8 mouse cellular contexts compared by ENCODE assay signal in the genomic region with DNA sequence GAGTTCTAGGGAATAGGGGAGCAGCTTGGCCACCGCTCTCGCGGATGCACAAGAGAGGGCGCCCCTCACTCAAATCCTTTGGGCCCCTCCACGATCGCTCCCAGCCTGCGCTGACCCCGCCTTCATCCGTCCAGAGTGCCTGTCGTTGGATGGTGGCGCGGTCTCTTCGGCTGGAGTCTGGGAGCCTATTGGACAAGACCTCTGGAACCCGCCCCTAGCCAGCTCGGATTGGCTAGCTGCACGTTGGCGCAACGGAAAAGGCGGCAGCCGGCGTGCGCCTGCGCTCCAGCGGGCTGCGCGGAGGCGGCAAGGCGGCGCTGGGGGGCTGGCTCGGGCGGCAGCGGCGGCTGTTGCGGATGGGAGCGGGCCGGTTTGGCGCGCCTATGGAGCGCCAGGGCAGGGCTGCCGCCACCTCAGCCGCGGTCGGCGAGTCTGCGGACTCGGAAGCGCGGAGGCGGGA. TPM values are rescaled to one million over a fixed set of nuclear protein-coding genes. Genes with fewer than 3 reads are reported as not detected.
DNase-seq lines count a peak whose midpoint lies in the region; ATAC-seq and TF ChIP-seq lines count a peak whose summit lies in the region.

A gene (plus strand): TSS at position 283 of the 460 bp plus-strand sequence.

- H3K9me3 ChIP-seq in heart, embryonic 12.5 days (replicated peaks): no peaks in the 10 kb centered on the region
- H3K9me3 ChIP-seq in kidney, postnatal 0 days (replicated peaks; ENCODE audit: low read length): no peaks in the 10 kb centered on the region
- H3K9me3 ChIP-seq in liver, embryonic 11.5 days (ENCODE audit: control insufficient read depth, low read length): no peaks in the 10 kb centered on the region
- H3K9me3 ChIP-seq in stomach, embryonic 14.5 days (ENCODE audit: control insufficient read depth, low read depth, low read length): no peaks in the 10 kb centered on the region

- peak; percentile 41; the same call in 1 of the 2 replicates for TF ChIP-seq CTCF in kidney, postnatal 0 days (IDR thresholded peaks at IDR 0.05; ENCODE audit: low read depth)

- WGBS in heart, embryonic 12.5 days: 0% methylated on average over 49 of the region's 49 CpGs
- WGBS in kidney, postnatal 0 days: under 1% methylated on average over 42 of the region's 49 CpGs
- WGBS in liver, embryonic 11.5 days: 1% methylated on average over 49 of the region's 49 CpGs
- 1% methylated on average over 46 of the region's 49 CpGs for WGBS in stomach, embryonic 14.5 days

- no peaks in the 10 kb centered on the region for H3K36me3 ChIP-seq in heart, embryonic 12.5 days
- H3K36me3 ChIP-seq in kidney, postnatal 0 days (ENCODE audit: insufficient read depth, low read length): no peaks in the 10 kb centered on the region
- H3K36me3 ChIP-seq in liver, embryonic 11.5 days (ENCODE audit: control insufficient read depth, insufficient read depth, low read length): no peaks in the 10 kb centered on the region
- no peaks in the 10 kb centered on the region for H3K36me3 ChIP-seq in stomach, embryonic 14.5 days (ENCODE audit: control insufficient read depth, insufficient read depth, low read length)

- H3K4me3 ChIP-seq in heart, embryonic 12.5 days: peak within 1 kb of the TSS; percentile 87
- peak within 1 kb of the TSS; percentile 90 for H3K4me3 ChIP-seq in kidney, postnatal 0 days (replicated peaks; ENCODE audit: low read depth, low read length)
- peak within 1 kb of the TSS; percentile 88 for H3K4me3 ChIP-seq in liver, embryonic 11.5 days (ENCODE audit: low read depth, low read length)
- H3K4me3 ChIP-seq in stomach, embryonic 14.5 days (ENCODE audit: low read depth, low read length): peak within 1 kb of the TSS; percentile 84

- H3K4me2 ChIP-seq in heart, embryonic 12.5 days: peak within 1 kb of the TSS; percentile 77
- H3K4me2 ChIP-seq in kidney, postnatal 0 days (ENCODE audit: low read length): peak within 1 kb of the TSS; percentile 76
- peak within 1 kb of the TSS; percentile 77 for H3K4me2 ChIP-seq in liver, embryonic 11.5 days
- peak within 1 kb of the TSS; percentile 73 for H3K4me2 ChIP-seq in stomach, embryonic 14.5 days (replicated peaks; ENCODE audit: low read depth, low read length)

- H3K27me3 ChIP-seq in heart, embryonic 12.5 days (replicated peaks): no peaks in the 10 kb centered on the region
- no peaks in the 10 kb centered on the region for H3K27me3 ChIP-seq in kidney, postnatal 0 days (ENCODE audit: insufficient read depth, low read length)
- no peaks in the 10 kb centered on the region for H3K27me3 ChIP-seq in liver, embryonic 11.5 days (replicated peaks; ENCODE audit: control insufficient read depth, insufficient read depth, low read length)
- H3K27me3 ChIP-seq in stomach, embryonic 14.5 days (ENCODE audit: control insufficient read depth, insufficient read depth, low read length): no peaks in the 10 kb centered on the region

- ATAC-seq in erythroid progenitor cell, adult 5-6 weeks (replicated peaks; ENCODE audit: low FRiP score, poor library complexity, severe bottlenecking): peak; percentile 94
- peak; percentile 99 for ATAC-seq in heart, embryonic 12.5 days (ENCODE audit: insufficient number of reproducible peaks, low FRiP score)
- ATAC-seq in kidney, postnatal 0 days (replicated peaks; ENCODE audit: low FRiP score, low read depth): peak; percentile 99
- ATAC-seq in liver, embryonic 11.5 days (replicated peaks; ENCODE audit: low FRiP score): peak; percentile 96
- peak; percentile 99 for ATAC-seq in stomach, embryonic 14.5 days (ENCODE audit: insufficient number of reproducible peaks, insufficient read depth, low FRiP score, low read depth)

- peak within 1 kb of the TSS; percentile 95 for H3K9ac ChIP-seq in heart, embryonic 12.5 days
- peak within 1 kb of the TSS; percentile 97 for H3K9ac ChIP-seq in kidney, postnatal 0 days (ENCODE audit: low read depth, low read length)
- peak within 1 kb of the TSS; percentile 98 for H3K9ac ChIP-seq in liver, embryonic 11.5 days (ENCODE audit: low read depth, low read length)
- peak within 1 kb of the TSS; percentile 92 for H3K9ac ChIP-seq in stomach, embryonic 14.5 days (replicated peaks; ENCODE audit: low read depth, low read length)

- peak; percentile 97 for DNase-seq in CD4-positive helper T cell, adult 2 months (ENCODE audit: low read depth, low spot score)
- DNase-seq in brain, embryonic 18.5 days (ENCODE audit: low read depth, low spot score): peak; percentile 98
- peak; percentile 100 for DNase-seq in kidney, postnatal 0 days (ENCODE audit: low spot score)
- peak; percentile 95 for DNase-seq in liver, embryonic 11.5 days (ENCODE audit: low spot score)
- peak; percentile 97 for DNase-seq in naive thymus-derived CD4-positive, alpha-beta T cell, adult 2 months (ENCODE audit: low read depth)

- H3K27ac ChIP-seq in heart, embryonic 12.5 days (ENCODE audit: poor library complexity, severe bottlenecking): peak within 1 kb of the TSS; percentile 99
- H3K27ac ChIP-seq in kidney, postnatal 0 days: peak within 1 kb of the TSS; percentile 99
- H3K27ac ChIP-seq in liver, embryonic 11.5 days (ENCODE audit: low read depth, low read length): peak within 1 kb of the TSS; percentile 100
- peak within 1 kb of the TSS; percentile 100 for H3K27ac ChIP-seq in stomach, embryonic 14.5 days (ENCODE audit: low read length)

- peaks cover 34% of the 10 kb centered on the region for H3K4me1 ChIP-seq in heart, embryonic 12.5 days (replicated peaks)
- H3K4me1 ChIP-seq in kidney, postnatal 0 days (replicated peaks; ENCODE audit: insufficient read depth, low read length): no peaks in the 10 kb centered on the region
- H3K4me1 ChIP-seq in liver, embryonic 11.5 days (replicated peaks; ENCODE audit: control insufficient read depth, insufficient read depth, low read length): peaks cover 40% of the 10 kb centered on the region
- peaks cover 11% of the 10 kb centered on the region; the same call in 1 of the 2 replicates for H3K4me1 ChIP-seq in stomach, embryonic 14.5 days (ENCODE audit: control insufficient read depth, insufficient read depth, low read length)

RNA-seq across cellular contexts. Expression of the gene that starts here (rescaled TPM):
- total RNA-seq in erythroid progenitor cell, adult 5-6 weeks (2015; ENCODE audit: low replicate concordance): 40.0 and 69.2 TPM in 2 replicates
- 37.8 and 65.5 TPM in 2 replicates for total RNA-seq in erythroid progenitor cell, adult 5-6 weeks (2017; ENCODE audit: low replicate concordance)
- polyA plus RNA-seq in heart, embryonic 12.5 days (2016; fragmentation: Nextera tagmentation; extraction: Ambion mirVana): 37.1 and 37.6 TPM in 2 replicates
- polyA plus RNA-seq in kidney, postnatal 0 days (2015; fragmentation: Nextera tagmentation; extraction: Ambion mirVana): 32.1 and 36.7 TPM in 2 replicates
- polyA plus RNA-seq in liver, embryonic 11.5 days (2014; fragmentation: Nextera tagmentation; extraction: Ambion mirVana): 37.1 and 41.7 TPM in 2 replicates
- 39.1 and 42.3 TPM in 2 replicates for polyA plus RNA-seq in stomach, embryonic 14.5 days (2014; fragmentation: Nextera tagmentation; extraction: Ambion mirVana)

Comparison
In these comparisons a context has a peak if more than half of its experiments do, and no peak if none do; other contexts are left out.
1. Peak in every context shown above with its lines: DNase-seq, ATAC-seq, H3K4me3 ChIP-seq and H3K27ac ChIP-seq.